Mouse (Mus musculus) bone marrow, adult 2 months (tissue): Measurements from ENCODE around the gene Nkx2-4.

Experiments used
- CTCF ChIP-seq: fragments of 200-500 bp; IDR thresholded peaks from 2 replicates; pipeline ENCODE4 v1.5.1; 2011; ENCODE audit warnings: low read length, control low read depth; ENCODE audit not compliant: control insufficient read depth, insufficient read depth
- POLR2A ChIP-seq: fragments of 200-500 bp; IDR thresholded peaks from 2 replicates; pipeline ENCODE4 v1.6.1; 2011; ENCODE audit warnings: low read depth, mild to moderate bottlenecking, control low read depth, low read length, borderline replicate concordance; ENCODE audit not compliant: control insufficient read depth

DNA sequence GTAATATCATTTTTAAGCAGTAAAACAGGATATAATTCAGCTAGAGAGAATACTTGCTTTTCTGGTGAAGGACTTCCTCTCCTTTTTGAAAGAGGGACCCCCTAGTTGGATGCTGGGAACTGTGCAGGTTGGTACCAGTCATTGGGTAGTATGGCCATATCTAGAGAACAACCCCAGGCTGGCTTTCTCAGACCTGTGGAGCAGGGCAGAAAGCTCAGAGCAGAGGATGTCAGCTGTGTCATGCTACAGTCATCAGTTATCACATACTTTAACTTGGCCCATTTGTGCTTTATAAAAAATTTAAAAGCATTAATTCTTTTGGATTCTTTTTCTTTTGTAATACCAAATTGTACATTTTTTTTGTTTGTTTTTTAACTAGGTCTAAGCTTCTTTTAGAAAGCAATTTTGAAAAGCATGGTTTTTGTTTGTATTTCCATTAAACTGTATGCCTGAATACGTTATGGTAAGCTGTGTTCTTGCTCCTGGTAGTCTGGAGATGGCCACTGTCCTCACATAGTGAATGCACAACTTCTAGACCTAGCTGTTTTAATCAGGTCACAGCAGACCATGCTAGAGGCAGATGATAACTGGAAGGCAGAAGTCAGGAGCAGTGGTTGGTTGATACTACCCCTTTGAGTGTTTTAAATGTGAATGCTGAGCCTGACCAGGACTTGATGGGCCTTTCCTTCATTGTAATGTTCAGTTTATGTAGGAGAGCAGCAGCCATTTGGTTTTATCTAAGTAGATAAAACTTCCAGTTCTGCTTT, 17.6 kb downstream of the Nkx2-4 start:
- no peak for TF ChIP-seq CTCF
- no peak for TF ChIP-seq POLR2A
